Mouse (Mus musculus): Measurements from ENCODE around the gene Atp6v0d1.
A peak's percentile ranks its signal among the peaks of the same experiment; 100 is the strongest.

- no peak for TF ChIP-seq POLR2A (IDR thresholded peaks at IDR 0.05; ENCODE audit: low read depth, low read length)
- peak; percentile 57; the same call in 1 of the 2 replicates for TF ChIP-seq CTCF (IDR thresholded peaks at IDR 0.05; ENCODE audit: extremely low read depth, insufficient read length, insufficient replicate concordance, low read depth, low read length)
Observed at GRCm38 (mm10) chr8:105481453-105481852, 84.4 kb downstream of the Atp6v0d1 start.

All from small intestine, adult 2 months (tissue).